Mouse (Mus musculus) adrenal gland, adult 8-10 months (tissue): ENCODE measurements around the gene Ntn5. TPM values are rescaled to one million over a fixed set of nuclear protein-coding genes. Genes with fewer than 3 reads are reported as not detected.
A peak's percentile ranks its signal among the peaks of the same experiment; 100 is the strongest.

Experiments
- DNase-seq: peaks from one replicate; pipeline ENCODE4 v3.0.0; 2022
- total RNA-seq, 4 experiments: library from RNA; stranded (reverse); gene quantifications; 2 replicates each; pipeline ENCODE4 v1.2.4; 2022

Ntn5 gene
- total RNA-seq, 4 experiments from 2014 or later, result 0.21 to 0.68 (median 0.32) TPM; not detected in 1

GRCm38 (mm10) chr7:45699523-45700141 lies 15.8 kb downstream of the Ntn5 start, which contains the start of gene Car11:
TSS of gene Car11 (plus strand) at chr7:45699843.
- DNase-seq, result no peak

- no peak for DNase-seq
Measured at GRCm38 (mm10) chr7:45700301-45701015, 16.6 kb downstream of the Ntn5 start.

GRCm38 (mm10) chr7:45701072-45701471 lies 17.2 kb downstream of the Ntn5 start:
- DNase-seq, result no peak

- DNase-seq, result no peak
Measured at GRCm38 (mm10) chr7:45701607-45702006, 17.8 kb downstream of the Ntn5 start.

GRCm38 (mm10) chr7:45702316-45702715 lies 18.5 kb downstream of the Ntn5 start:
- DNase-seq, result no peak

GRCm38 (mm10) chr7:45702809-45703520 lies 19.1 kb downstream of the Ntn5 start:
- no peak for DNase-seq

- no peak for DNase-seq
Measured at GRCm38 (mm10) chr7:45703521-45704033, 19.8 kb downstream of the Ntn5 start.

- peak; percentile 75 for DNase-seq
Measured at GRCm38 (mm10) chr7:45704046-45704559, 20.3 kb downstream of the Ntn5 start.

GRCm38 (mm10) chr7:45704730-45705442 lies 21.1 kb downstream of the Ntn5 start, which contains the start of gene Dbp:
TSS of gene Dbp (plus strand) at chr7:45705088.
- peak; percentile 100 for DNase-seq

- no peak for DNase-seq
Measured at GRCm38 (mm10) chr7:45705443-45705864, 21.6 kb downstream of the Ntn5 start.

- DNase-seq, result peak; percentile 91
Measured at GRCm38 (mm10) chr7:45705873-45706281, 22.1 kb downstream of the Ntn5 start.

- DNase-seq, result peak; percentile 86
Measured at GRCm38 (mm10) chr7:45706721-45707241, 23.0 kb downstream of the Ntn5 start.

- peak; percentile 98 for DNase-seq
Measured at GRCm38 (mm10) chr7:45707375-45707967, 23.6 kb downstream of the Ntn5 start.

GRCm38 (mm10) chr7:45708221-45708761 lies 24.5 kb downstream of the Ntn5 start:
- DNase-seq, result no peak

GRCm38 (mm10) chr7:45709036-45709435 lies 25.2 kb downstream of the Ntn5 start:
- DNase-seq, result no peak

- DNase-seq, result no peak
Measured at GRCm38 (mm10) chr7:45709677-45710355, 26.0 kb downstream of the Ntn5 start.

GRCm38 (mm10) chr7:45710477-45711191 lies 26.8 kb downstream of the Ntn5 start:
- peak; percentile 65 for DNase-seq

GRCm38 (mm10) chr7:45711316-45712021 lies 27.6 kb downstream of the Ntn5 start:
- DNase-seq, result peak; percentile 58
